9 mouse cellular contexts compared by ENCODE assay signal in the genomic region with DNA sequence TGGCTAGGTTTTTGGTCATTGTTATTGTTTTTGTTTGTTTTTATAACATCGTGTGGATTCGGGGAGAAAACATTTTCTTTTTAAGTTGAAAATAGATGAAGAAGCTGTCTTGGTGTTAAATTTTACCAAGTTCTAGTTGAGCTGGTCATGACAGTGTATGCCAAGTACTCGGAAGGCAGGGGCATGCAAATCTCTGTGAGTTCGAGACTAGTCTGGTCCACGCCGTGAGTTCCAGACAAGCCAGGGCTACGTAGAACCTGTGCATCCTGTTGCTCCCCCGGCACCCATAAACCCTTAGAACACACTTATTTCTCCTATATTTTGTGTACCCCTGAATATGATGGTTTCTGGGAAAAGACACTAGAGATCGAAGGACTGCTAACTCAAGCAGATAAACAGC. TPM values are rescaled to one million over a fixed set of nuclear protein-coding genes. Genes with fewer than 3 reads are reported as not detected.
DNase-seq lines count a peak whose midpoint lies in the region; ATAC-seq lines count a peak whose summit lies in the region.
"Had no signal": no experiment of that assay in that cellular context is flagged by ENCODE, and none has a peak within 500 bp of the region (broad histone marks: within the 10 kb centered on the region; RNA-seq: fewer than 3 reads in every experiment).

No protein-coding gene starts in this region.

- H3K36me3 ChIP-seq in lung, embryonic 15.5 days, result peaks cover 17% of the 10 kb centered on the region
- peaks cover 18% of the 10 kb centered on the region for H3K36me3 ChIP-seq in embryonic facial prominence, embryonic 15.5 days
- peaks cover 3% of the 10 kb centered on the region; the same call in 1 of the 2 replicates for H3K36me3 ChIP-seq in limb, embryonic 11.5 days (ENCODE audit: control insufficient read depth, insufficient read depth, low read length)
- H3K36me3 ChIP-seq in neural tube, embryonic 14.5 days (ENCODE audit: control insufficient read depth, insufficient read depth, low read length), result no peaks in the 10 kb centered on the region

- peak overlapping the region; percentile 71 for H3K4me2 ChIP-seq in lung, embryonic 15.5 days
- peak overlapping the region; percentile 92 for H3K4me2 ChIP-seq in embryonic facial prominence, embryonic 15.5 days (replicated peaks)
- peak overlapping the region; percentile 52 for H3K4me2 ChIP-seq in limb, embryonic 11.5 days (ENCODE audit: low read depth, severe bottlenecking)
- H3K4me2 ChIP-seq in neural tube, embryonic 14.5 days (ENCODE audit: low read depth, low read length), result peak overlapping the region; percentile 85; the same call in 1 of the 2 replicates

- no peak for ATAC-seq in lung, embryonic 15.5 days (ENCODE audit: borderline replicate concordance, extremely low read depth, low FRiP score, low TSS enrichment)
- no peak for ATAC-seq in embryonic facial prominence, embryonic 15.5 days (ENCODE audit: insufficient number of reproducible peaks, low FRiP score, low TSS enrichment, low read depth)
- no peak for ATAC-seq in limb, embryonic 11.5 days (ENCODE audit: insufficient number of reproducible peaks, low FRiP score, low TSS enrichment, low read depth)
- no peak for ATAC-seq in neural tube, embryonic 14.5 days (ENCODE audit: low read depth)

- DNase-seq in lung, postnatal 10 days, result no peak
- DNase-seq in limb, embryonic 11.5 days (ENCODE audit: low spot score), result no peak
- DNase-seq in testis, postnatal 10 days (ENCODE audit: low spot score), result no peak
- no peak for DNase-seq in urinary bladder, postnatal 10 days (ENCODE audit: low spot score)
- no peak for DNase-seq in gastrocnemius, postnatal 14 days
- DNase-seq: layer of hippocampus, adult 9-11 months had no signal

- H3K9me3 ChIP-seq in lung, embryonic 15.5 days, result no peaks in the 10 kb centered on the region
- H3K9me3 ChIP-seq in embryonic facial prominence, embryonic 15.5 days (replicated peaks), result no peaks in the 10 kb centered on the region
- no peaks in the 10 kb centered on the region for H3K9me3 ChIP-seq in limb, embryonic 11.5 days (ENCODE audit: control insufficient read depth, low read length)
- no peaks in the 10 kb centered on the region for H3K9me3 ChIP-seq in neural tube, embryonic 14.5 days (ENCODE audit: control insufficient read depth, low read length)

- intact Hi-C loops in gastrocnemius, postnatal 14 days (cut with DNase I; ENCODE audit: low total_unique reads), result loop anchor here (5.0 kb wide), 1 partner anchor 36 kb away; a partner anchor contains a TSS

- H3K4me3 ChIP-seq in lung, embryonic 15.5 days, result peak overlapping the region; percentile 79
- peak overlapping the region; percentile 83 for H3K4me3 ChIP-seq in embryonic facial prominence, embryonic 15.5 days (replicated peaks)
- peak overlapping the region; percentile 98 for H3K4me3 ChIP-seq in limb, embryonic 11.5 days (ENCODE audit: low read depth, low read length)
- H3K4me3 ChIP-seq in neural tube, embryonic 14.5 days (ENCODE audit: low read depth, low read length), result peak overlapping the region; percentile 61; the same call in 1 of the 2 replicates

- H3K9ac ChIP-seq in lung, embryonic 15.5 days, result peak overlapping the region; percentile 76
- H3K9ac ChIP-seq in embryonic facial prominence, embryonic 15.5 days, result no peak overlapping the region
- H3K9ac ChIP-seq in limb, embryonic 11.5 days (ENCODE audit: low read length), result peak overlapping the region; percentile 87; the same call in 1 of the 2 replicates
- no peak overlapping the region for H3K9ac ChIP-seq in neural tube, embryonic 14.5 days (replicated peaks; ENCODE audit: low read depth, low read length)

- H3K27me3 ChIP-seq in lung, embryonic 15.5 days, result no peaks in the 10 kb centered on the region
- H3K27me3 ChIP-seq in embryonic facial prominence, embryonic 15.5 days, result no peaks in the 10 kb centered on the region
- no peaks in the 10 kb centered on the region for H3K27me3 ChIP-seq in limb, embryonic 11.5 days (ENCODE audit: control insufficient read depth, insufficient read depth, low read length)
- H3K27me3 ChIP-seq in neural tube, embryonic 14.5 days (ENCODE audit: control insufficient read depth, insufficient read depth, low read length), result no peaks in the 10 kb centered on the region

- WGBS in lung, embryonic 15.5 days, result 54% methylated on average over 9 of the region's 9 CpGs
- WGBS in embryonic facial prominence, embryonic 15.5 days, result 56% methylated on average over 9 of the region's 9 CpGs
- WGBS in limb, embryonic 11.5 days, result 64% methylated on average over 9 of the region's 9 CpGs
- WGBS in neural tube, embryonic 14.5 days, result 67% methylated on average over 9 of the region's 9 CpGs

- H3K27ac ChIP-seq in lung, embryonic 15.5 days, result no peak overlapping the region
- no peak overlapping the region for H3K27ac ChIP-seq in embryonic facial prominence, embryonic 15.5 days (replicated peaks)
- no peak overlapping the region for H3K27ac ChIP-seq in limb, embryonic 11.5 days (replicated peaks; ENCODE audit: low read depth, low read length)
- H3K27ac ChIP-seq in neural tube, embryonic 14.5 days (ENCODE audit: low read depth, low read length), result no peak overlapping the region

- peaks cover 15% of the 10 kb centered on the region for H3K4me1 ChIP-seq in lung, embryonic 15.5 days
- peaks cover 10% of the 10 kb centered on the region for H3K4me1 ChIP-seq in embryonic facial prominence, embryonic 15.5 days
- H3K4me1 ChIP-seq in limb, embryonic 11.5 days (ENCODE audit: control insufficient read depth, insufficient read depth, low read length), result peaks cover 6% of the 10 kb centered on the region; the same call in 1 of the 2 replicates
- 0 out of 2 replicates have a peak, but pooled peaks cover 9% of the 10 kb centered on the region for H3K4me1 ChIP-seq in neural tube, embryonic 14.5 days (ENCODE audit: control insufficient read depth, insufficient read depth, low read length)

RNA-seq across cellular contexts. Expression of a gene that starts 0.9 kb away (rescaled TPM):
- polyA plus RNA-seq in lung, embryonic 15.5 days (2015; fragmentation: Nextera tagmentation; extraction: Ambion mirVana), result 28.5 and 29.4 TPM in 2 replicates
- 17.6 and 18.2 TPM in 2 replicates for polyA plus RNA-seq in embryonic facial prominence, embryonic 15.5 days (2015; fragmentation: Nextera tagmentation; extraction: Ambion mirVana)
- polyA plus RNA-seq in limb, embryonic 11.5 days (2014; fragmentation: Nextera tagmentation; extraction: Ambion mirVana), result 28.6 and 35.5 TPM in 2 replicates
- polyA plus RNA-seq in neural tube, embryonic 14.5 days (2014; fragmentation: Nextera tagmentation; extraction: Ambion mirVana), result 2.8 and 3.7 TPM in 2 replicates
- total RNA-seq in gastrocnemius, postnatal 14 days (2021), result 1 to 10 TPM in 1 of 2 experiments, under 1 TPM in 1; 0.66 to 1.1 TPM

RNA-seq across cellular contexts. Expression of a gene that starts 1.0 kb away (rescaled TPM):
- polyA plus RNA-seq in lung, embryonic 15.5 days (2015; fragmentation: Nextera tagmentation; extraction: Ambion mirVana), result 13.1 and 14.7 TPM in 2 replicates
- polyA plus RNA-seq in embryonic facial prominence, embryonic 15.5 days (2015; fragmentation: Nextera tagmentation; extraction: Ambion mirVana), result 13.8 and 14.7 TPM in 2 replicates
- polyA plus RNA-seq in limb, embryonic 11.5 days (2014; fragmentation: Nextera tagmentation; extraction: Ambion mirVana), result 12.4 and 13.7 TPM in 2 replicates
- 18.3 and 19.9 TPM in 2 replicates for polyA plus RNA-seq in neural tube, embryonic 14.5 days (2014; fragmentation: Nextera tagmentation; extraction: Ambion mirVana)
- total RNA-seq in gastrocnemius, postnatal 14 days (2021), result 10 to 100 TPM; 12.2 to 17.0 TPM

RNA-seq across cellular contexts. Expression of a gene that starts 27.3 kb away (rescaled TPM):
- not detected in 2 replicates for polyA plus RNA-seq in lung, embryonic 15.5 days (2015; fragmentation: Nextera tagmentation; extraction: Ambion mirVana)
- not detected in 2 replicates for polyA plus RNA-seq in embryonic facial prominence, embryonic 15.5 days (2015; fragmentation: Nextera tagmentation; extraction: Ambion mirVana)
- polyA plus RNA-seq in limb, embryonic 11.5 days (2014; fragmentation: Nextera tagmentation; extraction: Ambion mirVana), result not detected in 2 replicates
- not detected in 2 replicates for polyA plus RNA-seq in neural tube, embryonic 14.5 days (2014; fragmentation: Nextera tagmentation; extraction: Ambion mirVana)
- total RNA-seq in gastrocnemius, postnatal 14 days (2021), result not detected

RNA-seq across cellular contexts. Expression of a gene that starts 33.9 kb away (rescaled TPM):
- 9.3 and 11.4 TPM in 2 replicates for polyA plus RNA-seq in lung, embryonic 15.5 days (2015; fragmentation: Nextera tagmentation; extraction: Ambion mirVana)
- 5.8 and 7.6 TPM in 2 replicates for polyA plus RNA-seq in embryonic facial prominence, embryonic 15.5 days (2015; fragmentation: Nextera tagmentation; extraction: Ambion mirVana)
- 9.4 and 9.7 TPM in 2 replicates for polyA plus RNA-seq in limb, embryonic 11.5 days (2014; fragmentation: Nextera tagmentation; extraction: Ambion mirVana)
- 2.1 and 2.2 TPM in 2 replicates for polyA plus RNA-seq in neural tube, embryonic 14.5 days (2014; fragmentation: Nextera tagmentation; extraction: Ambion mirVana)
- total RNA-seq in gastrocnemius, postnatal 14 days (2021), result under 1 TPM in 1 of 2 experiments, not detected in 1; 0.53 TPM

RNA-seq across cellular contexts. Expression of a gene that starts 37.7 kb away (rescaled TPM):
- 6.0 and 6.1 TPM in 2 replicates for polyA plus RNA-seq in lung, embryonic 15.5 days (2015; fragmentation: Nextera tagmentation; extraction: Ambion mirVana)
- polyA plus RNA-seq in embryonic facial prominence, embryonic 15.5 days (2015; fragmentation: Nextera tagmentation; extraction: Ambion mirVana), result 5.7 and 5.9 TPM in 2 replicates
- polyA plus RNA-seq in limb, embryonic 11.5 days (2014; fragmentation: Nextera tagmentation; extraction: Ambion mirVana), result 7.5 and 8.9 TPM in 2 replicates
- polyA plus RNA-seq in neural tube, embryonic 14.5 days (2014; fragmentation: Nextera tagmentation; extraction: Ambion mirVana), result 12.1 and 12.3 TPM in 2 replicates
- 10 to 100 TPM in 1 of 2 experiments, 1 to 10 TPM in 1; 9.3 to 14.5 TPM for total RNA-seq in gastrocnemius, postnatal 14 days (2021)

Comparison
In these comparisons a context has a peak if more than half of its experiments do, and no peak if none do; other contexts are left out.
1. H3K9ac ChIP-seq: peak in lung, embryonic 15.5 days (single experiment) and limb, embryonic 11.5 days (single experiment); none in embryonic facial prominence, embryonic 15.5 days (single experiment) and neural tube, embryonic 14.5 days (single experiment).
2. Peak in every context shown above with its lines, with median percentiles within 50 percentile points of each other: H3K4me2 ChIP-seq and H3K4me3 ChIP-seq.